Mouse (Mus musculus): ENCODE data around the gene Chmp5. TPM values are rescaled to one million over a fixed set of nuclear protein-coding genes. Genes with fewer than 3 reads are reported as not detected.

The Chmp5 gene
- polyA plus RNA-seq, 1 experiment from 2014 or later = 110 TPM

GRCm38 (mm10) chr4:40983686-40984085 is 35.5 kb downstream of the Chmp5 start:
- Histone ChIP-seq H3K4me2 (replicated peaks) (no peak overlapping the region), H3K27ac (no peak overlapping the region), H3K9ac (no peak overlapping the region), H3K9me3 (no peaks in the 10 kb centered on the region), H3K4me1 (replicated peaks) (no peaks in the 10 kb centered on the region), H3K27me3 (replicated peaks) (no peaks in the 10 kb centered on the region), H3K36me3 (peaks cover 32% of the 10 kb centered on the region), H3K4me3 (replicated peaks) (no peak overlapping the region)
- no peak for ATAC-seq
- 88% methylated on average over 1 of the region's 1 CpGs for WGBS

GRCm38 (mm10) chr4:40989633-40990032 is 41.4 kb downstream of the Chmp5 start:
- Histone ChIP-seq H3K4me3 (replicated peaks) (no peak overlapping the region), H3K4me2 (replicated peaks) (no peak overlapping the region), H3K27ac (no peak overlapping the region), H3K4me1 (replicated peaks) (no peaks in the 10 kb centered on the region), H3K27me3 (replicated peaks) (no peaks in the 10 kb centered on the region), H3K9ac (no peak overlapping the region), H3K36me3 (peaks cover 55% of the 10 kb centered on the region), H3K9me3 (no peaks in the 10 kb centered on the region)
- 94% methylated on average over 6 of the region's 6 CpGs for WGBS
- no peak for ATAC-seq

- Histone ChIP-seq H3K9ac (no peak overlapping the region), H3K4me1 (replicated peaks) (no peaks in the 10 kb centered on the region), H3K4me2 (replicated peaks) (no peak overlapping the region), H3K9me3 (no peaks in the 10 kb centered on the region), H3K27me3 (replicated peaks) (no peaks in the 10 kb centered on the region), H3K4me3 (replicated peaks) (no peak overlapping the region), H3K36me3 (peaks cover 70% of the 10 kb centered on the region), H3K27ac (no peak overlapping the region)
- WGBS = 93% methylated on average over 6 of the region's 6 CpGs
- ATAC-seq = no peak
Observed at GRCm38 (mm10) chr4:40996302-40996701, 48.1 kb downstream of the Chmp5 start.

- WGBS = 90% methylated on average over 4 of the region's 4 CpGs
- Histone ChIP-seq H3K4me1 (replicated peaks) (no peaks in the 10 kb centered on the region), H3K27me3 (replicated peaks) (no peaks in the 10 kb centered on the region), H3K9me3 (no peaks in the 10 kb centered on the region), H3K4me3 (replicated peaks) (no peak overlapping the region), H3K9ac (no peak overlapping the region), H3K27ac (no peak overlapping the region), H3K4me2 (replicated peaks) (no peak overlapping the region), H3K36me3 (peaks cover 63% of the 10 kb centered on the region)
- no peak for ATAC-seq
Observed at GRCm38 (mm10) chr4:40997916-40998315, 49.7 kb downstream of the Chmp5 start.

GRCm38 (mm10) chr4:41000271-41000670 is 52.1 kb downstream of the Chmp5 start:
- H3K27me3 ChIP-seq (replicated peaks) = no peaks in the 10 kb centered on the region
- H3K27ac ChIP-seq = no peak overlapping the region
- no peak overlapping the region for H3K4me2 ChIP-seq (replicated peaks)
- no peaks in the 10 kb centered on the region for H3K4me1 ChIP-seq (replicated peaks)
- WGBS = 83% methylated on average over 1 of the region's 1 CpGs
- H3K9me3 ChIP-seq = no peaks in the 10 kb centered on the region
- no peak for ATAC-seq
- no peak overlapping the region for H3K4me3 ChIP-seq (replicated peaks)
- H3K36me3 ChIP-seq = peaks cover 64% of the 10 kb centered on the region
- H3K9ac ChIP-seq = no peak overlapping the region

- Histone ChIP-seq H3K4me3 (replicated peaks) (no peak overlapping the region), H3K9ac (no peak overlapping the region), H3K27ac (no peak overlapping the region), H3K4me1 (replicated peaks) (no peaks in the 10 kb centered on the region), H3K9me3 (no peaks in the 10 kb centered on the region), H3K27me3 (replicated peaks) (no peaks in the 10 kb centered on the region), H3K36me3 (peaks cover 58% of the 10 kb centered on the region), H3K4me2 (replicated peaks) (no peak overlapping the region)
- WGBS = 83% methylated on average over 9 of the region's 9 CpGs
- no peak for ATAC-seq
Observed at GRCm38 (mm10) chr4:41000842-41001639, 52.8 kb downstream of the Chmp5 start.

- ATAC-seq = no peak
- Histone ChIP-seq H3K4me2 (replicated peaks) (no peak overlapping the region), H3K4me3 (replicated peaks) (no peak overlapping the region), H3K9ac (no peak overlapping the region), H3K27me3 (replicated peaks) (no peaks in the 10 kb centered on the region), H3K36me3 (peaks cover 35% of the 10 kb centered on the region), H3K9me3 (no peaks in the 10 kb centered on the region), H3K4me1 (replicated peaks) (no peaks in the 10 kb centered on the region), H3K27ac (no peak overlapping the region)
- 80% methylated on average over 3 of the region's 3 CpGs for WGBS
Observed at GRCm38 (mm10) chr4:41013351-41013750, 65.1 kb downstream of the Chmp5 start.

Other genes with a start within 250 kb of the Chmp5 start
- gene Aptx, start 245.2 kb upstream of the Chmp5 start, polyA plus RNA-seq (2015; fragmentation: Nextera tagmentation; extraction: Ambion mirVana) = 21.4 and 22.5 TPM in 2 replicates
- gene Dnaja1, start 226.3 kb upstream of the Chmp5 start, polyA plus RNA-seq (2015; fragmentation: Nextera tagmentation; extraction: Ambion mirVana) = 335 and 379 TPM in 2 replicates
- gene Smu1, start 190.5 kb upstream of the Chmp5 start, polyA plus RNA-seq (2015; fragmentation: Nextera tagmentation; extraction: Ambion mirVana) = 147 and 149 TPM in 2 replicates
- 30.2 and 33.2 TPM in 2 replicates for gene B4galt1, start 94.4 kb upstream of the Chmp5 start, polyA plus RNA-seq (2015; fragmentation: Nextera tagmentation; extraction: Ambion mirVana)
- gene Spink4, start 28.4 kb upstream of the Chmp5 start, polyA plus RNA-seq (2015; fragmentation: Nextera tagmentation; extraction: Ambion mirVana) = 309 and 393 TPM in 2 replicates
- gene Bag1, start 113 bp upstream of the Chmp5 start, polyA plus RNA-seq (2015; fragmentation: Nextera tagmentation; extraction: Ambion mirVana) = 172 and 190 TPM in 2 replicates
- 71.8 and 74.7 TPM in 2 replicates for gene Nfx1, start 22.5 kb downstream of the Chmp5 start, polyA plus RNA-seq (2015; fragmentation: Nextera tagmentation; extraction: Ambion mirVana)
- gene Aqp7, start 99.7 kb downstream of the Chmp5 start, polyA plus RNA-seq (2015; fragmentation: Nextera tagmentation; extraction: Ambion mirVana) = 0.35 and 0.62 TPM in 2 replicates
- gene Aqp3, start 149.8 kb downstream of the Chmp5 start, polyA plus RNA-seq (2015; fragmentation: Nextera tagmentation; extraction: Ambion mirVana) = 2.3 and 2.8 TPM in 2 replicates
- gene Nol6, start 176.0 kb downstream of the Chmp5 start, polyA plus RNA-seq (2015; fragmentation: Nextera tagmentation; extraction: Ambion mirVana) = 21.7 and 21.8 TPM in 2 replicates
- 64.5 and 68.6 TPM in 2 replicates for gene Ube2r2, start 187.3 kb downstream of the Chmp5 start, polyA plus RNA-seq (2015; fragmentation: Nextera tagmentation; extraction: Ambion mirVana)